Mouse (Mus musculus) lung, adult 2 months (tissue): ENCODE results near the gene C8g.

ENCODE experiments used
- CTCF ChIP-seq: fragments of 200-500 bp; IDR thresholded peaks from 2 replicates; pipeline ENCODE4 v1.5.1; 2011; ENCODE audit warnings: mild to moderate bottlenecking, low read length, control low read depth; ENCODE audit not compliant: insufficient read depth
- POLR2A ChIP-seq: fragments of 200-500 bp; IDR thresholded peaks from 2 replicates; pipeline ENCODE4 v1.6.1; 2011; ENCODE audit warnings: low read depth, mild to moderate bottlenecking, control low read depth, low read length, borderline replicate concordance; ENCODE audit errors: extremely low read depth

DNA sequence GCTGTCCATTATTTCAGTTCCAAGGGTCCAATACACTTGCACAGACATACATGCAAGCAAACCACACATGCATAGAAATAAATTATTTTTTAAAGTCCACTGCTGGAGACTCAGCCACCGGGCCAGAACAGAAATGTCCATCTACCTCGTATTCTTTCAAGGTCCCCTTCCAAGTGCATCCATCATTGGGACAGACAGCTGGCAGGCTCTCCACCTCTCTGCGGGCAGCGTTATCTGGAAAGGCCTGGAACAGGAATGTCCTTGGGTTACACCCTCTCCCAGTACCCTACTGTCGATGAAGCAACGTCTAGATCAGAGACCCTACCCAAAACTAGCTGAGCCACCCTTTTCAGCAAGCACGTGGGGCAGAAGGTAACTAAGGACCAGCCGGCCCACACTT, 35.0 kb upstream of the C8g start:
- TF ChIP-seq CTCF (no peak), POLR2A (no peak)
